Mouse (Mus musculus): ENCODE measurements around the gene Nt5c3b. TPM values are rescaled to one million over a fixed set of nuclear protein-coding genes. Genes with fewer than 3 reads are reported as not detected.

Gene Nt5c3b
- total and polyA plus RNA-seq, 2 experiments from 2014 or later = 59.2 to 108 TPM

DNA sequence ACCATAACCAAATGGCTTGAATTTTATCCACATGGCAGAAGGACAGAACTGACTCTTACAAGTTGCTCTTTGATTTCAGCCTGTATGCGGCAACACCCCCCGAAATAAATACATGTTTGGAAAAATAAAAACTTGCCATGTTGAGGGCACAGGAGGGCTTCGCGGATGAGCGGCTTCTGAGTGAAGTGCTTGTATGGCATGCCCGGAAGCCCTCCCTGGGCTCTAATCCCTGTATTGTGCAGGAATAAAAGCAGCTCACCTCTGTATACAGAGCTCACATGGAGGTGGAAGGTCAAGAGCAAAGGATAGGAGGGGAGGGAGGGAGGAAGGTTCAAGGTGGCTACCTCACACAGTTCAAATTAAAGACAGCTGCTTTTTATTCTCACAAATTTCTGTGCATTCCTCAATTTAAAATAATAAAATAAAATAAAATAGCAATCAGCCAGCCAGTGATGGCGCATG lies 49.7 kb downstream of the Nt5c3b start:
- Histone ChIP-seq H3K9me3 (ENCODE audit: low read length) (no peaks in the 10 kb centered on the region), H3K27ac (no peak overlapping the region), H3K4me3 (ENCODE audit: low read length) (no peak overlapping the region), H3K27me3 (ENCODE audit: insufficient read depth, low read length) (no peaks in the 10 kb centered on the region), H3K4me2 (ENCODE audit: low read depth, low read length) (no peak overlapping the region), H3K9ac (replicated peaks; ENCODE audit: low read length) (no peak overlapping the region), H3K4me1 (ENCODE audit: insufficient read depth, low read length) (peaks cover 31% of the 10 kb centered on the region), H3K36me3 (ENCODE audit: insufficient read depth, low read length) (no peaks in the 10 kb centered on the region)
- DNase-seq (ENCODE audit: low spot score) (no peak), ATAC-seq (no peak)
- no peak for TF ChIP-seq CTCF (IDR thresholded peaks at IDR 0.05; ENCODE audit: low read depth)
- 87% methylated on average over 7 of the region's 7 CpGs for WGBS

GRCm38 (mm10) chr11:100391081-100391883 lies 50.3 kb downstream of the Nt5c3b start:
- H3K9ac ChIP-seq (replicated peaks; ENCODE audit: low read length) = no peak overlapping the region
- H3K4me1 ChIP-seq (ENCODE audit: insufficient read depth, low read length) = peaks cover 26% of the 10 kb centered on the region
- H3K27ac ChIP-seq = no peak overlapping the region; the same call in 1 of the 2 replicates
- DNase-seq (ENCODE audit: low spot score) = peak; percentile 46
- H3K4me2 ChIP-seq (ENCODE audit: low read depth, low read length) = no peak overlapping the region
- no peaks in the 10 kb centered on the region for H3K27me3 ChIP-seq (ENCODE audit: insufficient read depth, low read length)
- WGBS = 51% methylated on average over 9 of the region's 9 CpGs
- peak; percentile 17 for TF ChIP-seq CTCF (IDR thresholded peaks at IDR 0.05; ENCODE audit: low read depth)
- no peak overlapping the region for H3K4me3 ChIP-seq (ENCODE audit: low read length)
- no peaks in the 10 kb centered on the region for H3K9me3 ChIP-seq (ENCODE audit: low read length)
- H3K36me3 ChIP-seq (ENCODE audit: insufficient read depth, low read length) = no peaks in the 10 kb centered on the region
- peak; percentile 39; the same call in 1 of the 2 replicates for ATAC-seq

DNA sequence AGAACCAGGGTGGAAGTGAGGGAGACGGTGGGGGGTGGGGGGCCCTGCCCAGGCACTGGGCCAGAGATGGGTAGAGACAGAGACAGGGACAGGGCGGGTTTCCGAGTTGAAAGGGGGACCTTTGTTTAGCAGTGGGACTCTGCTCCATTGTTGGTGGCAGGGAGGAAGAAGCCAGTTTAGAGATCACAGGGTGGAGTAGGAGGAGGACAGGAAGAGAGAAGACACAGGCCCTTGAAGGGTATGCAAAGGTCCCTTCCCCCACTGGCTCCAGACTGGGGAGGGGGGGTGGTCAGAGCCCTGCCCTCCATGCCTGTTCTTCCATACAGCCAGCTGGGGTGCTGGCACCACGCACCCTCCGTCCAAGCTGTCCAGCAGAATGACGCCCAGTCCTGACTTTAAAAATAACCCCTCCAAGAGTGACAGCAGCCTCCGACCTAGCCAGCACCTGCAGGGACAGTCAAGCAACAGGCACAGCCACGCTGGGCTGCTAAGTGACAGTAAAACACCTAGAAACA lies 51.6 kb downstream of the Nt5c3b start:
- Histone ChIP-seq H3K27ac (no peak overlapping the region; the same call in 1 of the 2 replicates), H3K4me3 (ENCODE audit: low read length) (no peak overlapping the region), H3K36me3 (ENCODE audit: insufficient read depth, low read length) (0 out of 2 replicates have a peak, but pooled peaks cover 8% of the 10 kb centered on the region), H3K9ac (replicated peaks; ENCODE audit: low read length) (no peak overlapping the region), H3K9me3 (ENCODE audit: low read length) (no peaks in the 10 kb centered on the region), H3K4me2 (ENCODE audit: low read depth, low read length) (no peak overlapping the region), H3K4me1 (ENCODE audit: insufficient read depth, low read length) (peaks cover 13% of the 10 kb centered on the region), H3K27me3 (ENCODE audit: insufficient read depth, low read length) (no peaks in the 10 kb centered on the region)
- DNase-seq (ENCODE audit: low spot score) = no peak
- WGBS = 29% methylated on average over 8 of the region's 8 CpGs
- peak; percentile 28; the same call in 1 of the 2 replicates for ATAC-seq
- no peak for TF ChIP-seq CTCF (IDR thresholded peaks at IDR 0.05; ENCODE audit: low read depth)

GRCm38 (mm10) chr11:100388588-100388987 lies 53.0 kb downstream of the Nt5c3b start:
- DNase-seq (ENCODE audit: low spot score) (no peak), ATAC-seq (no peak)
- Histone ChIP-seq H3K4me2 (ENCODE audit: low read depth, low read length) (no peak overlapping the region), H3K4me1 (ENCODE audit: insufficient read depth, low read length) (peaks cover 10% of the 10 kb centered on the region), H3K27me3 (ENCODE audit: insufficient read depth, low read length) (no peaks in the 10 kb centered on the region), H3K9me3 (ENCODE audit: low read length) (no peaks in the 10 kb centered on the region), H3K36me3 (ENCODE audit: insufficient read depth, low read length) (peaks cover 8% of the 10 kb centered on the region; the same call in 1 of the 2 replicates), H3K4me3 (ENCODE audit: low read length) (no peak overlapping the region), H3K27ac (no peak overlapping the region), H3K9ac (replicated peaks; ENCODE audit: low read length) (no peak overlapping the region)
- WGBS = 73% methylated on average over 6 of the region's 6 CpGs
- no peak for TF ChIP-seq CTCF (IDR thresholded peaks at IDR 0.05; ENCODE audit: low read depth)

DNA sequence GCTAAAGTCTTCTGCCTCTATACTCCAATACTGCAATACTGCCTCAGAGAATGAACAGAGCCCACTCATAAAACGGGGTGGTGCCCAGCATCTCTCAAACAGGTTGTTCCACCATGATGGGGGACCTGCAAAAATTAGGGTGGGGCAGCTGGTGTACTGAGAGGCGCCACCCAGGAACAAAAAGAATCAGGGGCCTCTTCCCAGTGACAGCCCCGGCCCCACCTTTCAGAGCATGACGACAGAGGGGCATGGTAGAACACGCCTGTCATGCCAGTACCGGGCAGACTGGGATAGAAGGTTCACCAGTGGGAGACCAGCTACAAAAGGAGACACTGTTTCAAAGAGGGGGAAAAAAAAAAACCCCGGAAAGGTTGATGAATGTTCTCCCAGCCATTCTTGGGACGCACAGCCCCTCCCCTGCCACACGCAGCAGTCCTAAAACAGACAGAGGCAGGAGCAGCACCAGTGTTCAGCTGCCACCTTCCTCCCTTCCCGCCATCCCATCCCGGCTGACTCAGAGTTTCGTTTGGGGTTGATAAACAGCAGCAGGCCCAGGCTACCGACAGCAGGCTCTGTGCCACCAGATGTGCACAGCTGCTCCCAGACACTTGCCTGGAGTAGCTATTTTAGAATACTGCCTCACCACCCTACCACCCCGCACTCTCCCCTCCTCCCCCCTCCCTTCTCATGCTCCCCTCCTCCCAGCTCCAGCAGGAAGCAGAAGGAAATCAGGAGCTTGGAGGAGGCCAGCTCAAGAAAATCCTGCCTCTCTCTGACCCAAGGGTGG lies 53.8 kb downstream of the Nt5c3b start:
- no peak overlapping the region for H3K4me3 ChIP-seq (ENCODE audit: low read length)
- no peak overlapping the region for H3K9ac ChIP-seq (replicated peaks; ENCODE audit: low read length)
- no peak for TF ChIP-seq CTCF (IDR thresholded peaks at IDR 0.05; ENCODE audit: low read depth)
- peaks cover 15% of the 10 kb centered on the region for H3K36me3 ChIP-seq (ENCODE audit: insufficient read depth, low read length)
- peaks cover 7% of the 10 kb centered on the region for H3K4me1 ChIP-seq (ENCODE audit: insufficient read depth, low read length)
- no peaks in the 10 kb centered on the region for H3K9me3 ChIP-seq (ENCODE audit: low read length)
- no peak overlapping the region for H3K4me2 ChIP-seq (ENCODE audit: low read depth, low read length)
- DNase-seq (ENCODE audit: low spot score) = no peak
- WGBS = 48% methylated on average over 14 of the region's 14 CpGs
- no peaks in the 10 kb centered on the region for H3K27me3 ChIP-seq (ENCODE audit: insufficient read depth, low read length)
- no peak overlapping the region for H3K27ac ChIP-seq
- ATAC-seq = no peak

- no peak for ATAC-seq
- Histone ChIP-seq H3K4me3 (ENCODE audit: low read length) (no peak overlapping the region), H3K9ac (replicated peaks; ENCODE audit: low read length) (no peak overlapping the region), H3K27ac (no peak overlapping the region), H3K36me3 (ENCODE audit: insufficient read depth, low read length) (peaks cover 18% of the 10 kb centered on the region), H3K9me3 (ENCODE audit: low read length) (no peaks in the 10 kb centered on the region), H3K4me2 (ENCODE audit: low read depth, low read length) (no peak overlapping the region), H3K27me3 (ENCODE audit: insufficient read depth, low read length) (no peaks in the 10 kb centered on the region), H3K4me1 (ENCODE audit: insufficient read depth, low read length) (peaks cover 7% of the 10 kb centered on the region)
- no peak for TF ChIP-seq CTCF (IDR thresholded peaks at IDR 0.05; ENCODE audit: low read depth)
- 93% methylated on average over 6 of the region's 6 CpGs for WGBS
- DNase-seq (ENCODE audit: low spot score) = no peak
Observed at GRCm38 (mm10) chr11:100387111-100387510, 54.5 kb downstream of the Nt5c3b start.

All from hindbrain, postnatal 0 days (tissue).